15 mouse cellular contexts compared by ENCODE assay signal in the genomic region with DNA sequence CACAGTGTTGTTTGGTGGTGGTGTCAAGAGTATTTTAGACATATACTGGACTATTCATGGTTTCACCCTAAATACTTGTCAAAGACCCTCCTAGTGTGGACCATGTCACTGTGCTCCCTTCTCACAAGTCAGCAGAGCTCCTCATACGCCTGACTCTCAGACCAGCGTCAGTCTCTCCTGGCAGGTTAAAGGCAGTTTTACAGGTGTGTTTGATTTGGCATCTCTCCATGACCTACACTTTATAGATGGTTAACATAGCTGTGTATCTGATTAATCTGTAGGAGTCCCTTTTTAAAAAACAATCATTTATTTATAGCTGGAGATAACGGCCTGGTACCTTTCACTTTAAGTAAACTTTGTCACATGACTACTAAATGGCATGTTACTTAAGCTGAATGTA. TPM values are rescaled to one million over a fixed set of nuclear protein-coding genes. Genes with fewer than 3 reads are reported as not detected.
"Had no signal": no experiment of that assay in that cellular context is flagged by ENCODE, and none has a peak within 500 bp of the region (broad histone marks: within the 10 kb centered on the region; RNA-seq: fewer than 3 reads in every experiment).

No protein-coding gene starts in this region.

- H3K4me1 ChIP-seq: midbrain, embryonic 12.5 days; midbrain, embryonic 15.5 days; neural tube, embryonic 12.5 days; neural tube, embryonic 15.5 days had no signal

- H3K27me3 ChIP-seq: midbrain, embryonic 12.5 days; midbrain, embryonic 15.5 days; neural tube, embryonic 12.5 days; neural tube, embryonic 15.5 days had no signal

- DNase-seq: kidney, adult 9 months; kidney, postnatal 14 days; layer of hippocampus, postnatal 36 days; lung, adult 18-20 months; right cerebral cortex, postnatal 25 days; spleen, adult 18-20 months; thymus, adult 2 months; thymus, postnatal 25 days had no signal

- H3K27ac ChIP-seq: left cerebral cortex, adult 2 months; liver, embryonic 14.5 days; macrophage; midbrain, embryonic 12.5 days; midbrain, embryonic 15.5 days; neural tube, embryonic 12.5 days; neural tube, embryonic 15.5 days had no signal

- ATAC-seq: midbrain, embryonic 15.5 days had no signal

- H3K4me2 ChIP-seq: midbrain, embryonic 12.5 days; midbrain, embryonic 15.5 days; neural tube, embryonic 12.5 days; neural tube, embryonic 15.5 days had no signal

- H3K9me3 ChIP-seq: midbrain, embryonic 12.5 days; midbrain, embryonic 15.5 days; neural tube, embryonic 12.5 days; neural tube, embryonic 15.5 days had no signal

- H3K4me3 ChIP-seq: left cerebral cortex, adult 2 months; midbrain, embryonic 12.5 days; midbrain, embryonic 15.5 days; neural tube, embryonic 12.5 days; neural tube, embryonic 15.5 days had no signal

- H3K9ac ChIP-seq: liver, embryonic 14.5 days; midbrain, embryonic 12.5 days; midbrain, embryonic 15.5 days; neural tube, embryonic 12.5 days; neural tube, embryonic 15.5 days had no signal

RNA-seq across cellular contexts. Expression of a gene that starts 40.1 kb away (rescaled TPM):
- polyA plus RNA-seq: macrophage; midbrain, embryonic 15.5 days; neural tube, embryonic 15.5 days had no signal
